Mouse (Mus musculus) kidney, embryonic 14.5 days (tissue): ENCODE measurements at regions not wholly inside any gene's neighbourhood (a gene's known extent, or its start where the extent isn't known, plus 50 kb on each side); places are given as distances from the start of the nearest gene placed in this dataset.

Experiments used
- ATAC-seq: fragments of 200-750 bp; cut with Nextera tagmentation; 2 replicates; pipeline ENCODE4 v1.8.0; 2017; ENCODE audit warnings: moderate number of reproducible peaks, mild to moderate bottlenecking, moderate TSS enrichment, moderate library complexity; ENCODE audit not compliant: low FRiP score, low TSS enrichment
- H3K27ac ChIP-seq: fragments of 300-500 bp; sonication (generic); 2 replicates; pipeline ENCODE4 v1.5.1; 2014; ENCODE audit warnings: low read depth, mild to moderate bottlenecking, low read length, moderate library complexity, mixed read lengths
- H3K27me3 ChIP-seq: fragments of 300-500 bp; sonication (generic); 2 replicates; pipeline ENCODE4 v1.6.1; 2014; ENCODE audit warnings: mild to moderate bottlenecking, low read length; ENCODE audit not compliant: control insufficient read depth, insufficient read depth
- H3K36me3 ChIP-seq: fragments of 300-500 bp; sonication (generic); 2 replicates; pipeline ENCODE4 v1.6.1; 2014; ENCODE audit warnings: low read length, mixed read lengths; ENCODE audit not compliant: control insufficient read depth, insufficient read depth
- H3K4me1 ChIP-seq: fragments of 300-500 bp; sonication (generic); 2 replicates; pipeline ENCODE4 v1.6.1; 2014; ENCODE audit warnings: low read length, mixed read lengths; ENCODE audit not compliant: control insufficient read depth, insufficient read depth
- H3K4me2 ChIP-seq: fragments of 300-500 bp; sonication (generic); replicated peaks from 2 replicates; pipeline ENCODE4 v1.6.1; 2014; ENCODE audit warnings: low read depth, mild to moderate bottlenecking, low read length
- H3K4me3 ChIP-seq: fragments of 300-500 bp; sonication (generic); 2 replicates; pipeline ENCODE4 v1.5.1; 2014; ENCODE audit warnings: mild to moderate bottlenecking, low read length
- H3K9ac ChIP-seq: fragments of 300-500 bp; sonication (generic); 2 replicates; pipeline ENCODE4 v1.6.1; 2014; ENCODE audit warnings: low read depth, mild to moderate bottlenecking, low read length, moderate library complexity
- H3K9me3 ChIP-seq: fragments of 300-500 bp; sonication (generic); 2 replicates; pipeline ENCODE4 v1.6.1; 2016; ENCODE audit warnings: low read length; ENCODE audit not compliant: control insufficient read depth
- WGBS: fragments of 180-500 bp; shearing (Covaris S2); extraction: QIAGEN DNeasy Blood & Tissue Kit; methylation state at CpG from one replicate; pipeline ENCODE4 v1.1.7; 2014; 5-methylcytosine and 5-hydroxymethylcytosine counted together

DNA sequence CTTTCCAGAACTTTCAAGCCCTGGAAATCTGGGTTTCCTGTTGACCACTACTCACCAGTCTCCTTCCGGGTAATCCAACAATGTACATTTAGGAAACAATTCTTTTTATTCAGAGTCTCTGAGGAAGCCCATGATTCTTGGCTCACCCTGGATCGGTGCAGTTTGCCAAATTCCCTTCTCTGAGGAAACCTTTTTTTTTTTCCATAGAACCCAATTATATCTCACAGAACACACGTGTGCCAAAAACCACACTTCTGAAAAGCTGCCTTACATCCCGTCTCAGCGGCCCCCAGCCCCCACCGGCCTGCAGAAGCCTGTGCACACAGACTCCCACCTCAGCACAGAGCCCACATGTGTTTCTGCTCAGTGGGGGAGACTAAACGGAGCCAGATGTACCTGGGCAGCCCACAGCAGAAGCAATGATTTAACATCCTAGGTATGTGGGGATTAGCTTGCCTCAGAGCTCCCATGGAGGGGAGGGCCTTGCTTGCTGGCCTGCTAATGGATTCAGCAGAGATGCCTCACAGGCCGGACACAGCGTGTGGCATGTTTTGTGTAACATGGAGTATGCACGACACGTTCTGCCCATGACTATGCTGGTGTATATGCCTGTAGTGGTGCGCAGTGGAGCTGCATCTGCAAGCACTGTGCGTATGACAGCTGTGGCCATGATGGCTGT, 413.7 kb downstream of the Rps24 start:
- Histone ChIP-seq H3K9me3 (no peaks in the 10 kb centered on the region), H3K9ac (no peak overlapping the region), H3K27me3 (no peaks in the 10 kb centered on the region), H3K4me2 (no peak overlapping the region), H3K36me3 (no peaks in the 10 kb centered on the region), H3K4me1 (peaks cover 5% of the 10 kb centered on the region; the same call in 1 of the 2 replicates), H3K4me3 (no peak overlapping the region), H3K27ac (peak overlapping the region; percentile 30; the same call in 1 of the 2 replicates)
- ATAC-seq: peak; percentile 76
- 64% methylated on average over 13 of the region's 13 CpGs for WGBS

DNA sequence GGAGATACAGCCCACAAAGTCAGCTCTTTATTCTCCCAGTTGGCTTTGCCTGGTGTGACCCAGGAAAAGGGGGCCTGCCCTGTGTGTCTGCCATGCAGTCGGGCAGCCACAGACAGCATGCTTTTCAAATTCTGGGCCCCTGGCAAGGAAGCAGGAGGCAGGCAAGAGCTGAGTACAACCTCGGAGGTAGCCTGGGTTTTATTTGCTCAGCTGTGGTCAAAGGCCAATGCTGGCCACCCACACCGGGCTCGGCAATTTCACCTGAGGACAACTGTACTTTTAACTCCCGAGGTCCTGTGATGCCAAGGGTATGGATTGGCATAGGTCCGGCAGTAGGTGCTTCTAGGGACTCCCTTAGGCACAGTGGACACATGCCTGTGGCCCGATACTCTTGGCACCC, 414.8 kb downstream of the Rps24 start:
- H3K9ac ChIP-seq: no peak overlapping the region
- ATAC-seq: no peak
- no peak overlapping the region for H3K4me2 ChIP-seq
- no peaks in the 10 kb centered on the region for H3K9me3 ChIP-seq
- 58% methylated on average over 7 of the region's 7 CpGs for WGBS
- H3K4me3 ChIP-seq: no peak overlapping the region
- H3K27ac ChIP-seq: no peak overlapping the region
- H3K36me3 ChIP-seq: no peaks in the 10 kb centered on the region
- H3K4me1 ChIP-seq: peaks cover 5% of the 10 kb centered on the region; the same call in 1 of the 2 replicates
- no peaks in the 10 kb centered on the region for H3K27me3 ChIP-seq

GRCm38 (mm10) chr14:24902870-24903269, 415.9 kb downstream of the Rps24 start:
- H3K4me1 ChIP-seq: peaks cover 5% of the 10 kb centered on the region; the same call in 1 of the 2 replicates
- no peak overlapping the region for H3K9ac ChIP-seq
- no peak overlapping the region for H3K4me2 ChIP-seq
- no peaks in the 10 kb centered on the region for H3K9me3 ChIP-seq
- ATAC-seq: no peak
- no peaks in the 10 kb centered on the region for H3K27me3 ChIP-seq
- H3K36me3 ChIP-seq: no peaks in the 10 kb centered on the region
- no peak overlapping the region for H3K4me3 ChIP-seq
- no peak overlapping the region for H3K27ac ChIP-seq
- WGBS: 23% methylated on average over 4 of the region's 4 CpGs

GRCm38 (mm10) chr14:24904712-24905111, 417.8 kb downstream of the Rps24 start:
- no peak overlapping the region for H3K9ac ChIP-seq
- no peaks in the 10 kb centered on the region for H3K9me3 ChIP-seq
- no peaks in the 10 kb centered on the region for H3K27me3 ChIP-seq
- H3K36me3 ChIP-seq: no peaks in the 10 kb centered on the region
- ATAC-seq: no peak
- no peak overlapping the region for H3K27ac ChIP-seq
- 86% methylated on average over 6 of the region's 6 CpGs for WGBS
- no peak overlapping the region for H3K4me2 ChIP-seq
- peaks cover 5% of the 10 kb centered on the region; the same call in 1 of the 2 replicates for H3K4me1 ChIP-seq
- no peak overlapping the region for H3K4me3 ChIP-seq

DNA sequence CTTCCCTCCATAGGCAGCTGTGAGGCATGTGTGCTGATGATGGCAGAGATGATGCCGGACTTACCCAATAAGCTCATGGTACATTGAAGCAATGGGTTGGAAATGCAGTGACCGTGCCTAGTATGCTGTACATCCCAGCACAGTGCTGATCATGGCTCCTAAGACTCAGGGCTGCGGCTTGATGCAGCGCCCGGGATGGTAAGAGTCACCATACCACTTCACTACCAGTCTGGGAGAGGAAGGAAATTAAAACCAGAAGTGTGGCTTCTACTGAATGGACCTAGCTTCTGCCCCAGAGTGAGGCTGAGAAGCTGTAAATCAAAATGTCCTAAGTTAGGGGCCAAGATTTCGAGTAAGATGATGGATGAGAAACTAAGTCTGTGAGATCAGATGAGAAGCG, 420.0 kb downstream of the Rps24 start:
- no peak overlapping the region for H3K9ac ChIP-seq
- H3K4me2 ChIP-seq: no peak overlapping the region
- no peaks in the 10 kb centered on the region for H3K9me3 ChIP-seq
- H3K4me1 ChIP-seq: no peaks in the 10 kb centered on the region
- H3K27ac ChIP-seq: no peak overlapping the region
- H3K4me3 ChIP-seq: no peak overlapping the region
- no peaks in the 10 kb centered on the region for H3K27me3 ChIP-seq
- no peaks in the 10 kb centered on the region for H3K36me3 ChIP-seq
- 74% methylated on average over 7 of the region's 7 CpGs for WGBS
- ATAC-seq: no peak

DNA sequence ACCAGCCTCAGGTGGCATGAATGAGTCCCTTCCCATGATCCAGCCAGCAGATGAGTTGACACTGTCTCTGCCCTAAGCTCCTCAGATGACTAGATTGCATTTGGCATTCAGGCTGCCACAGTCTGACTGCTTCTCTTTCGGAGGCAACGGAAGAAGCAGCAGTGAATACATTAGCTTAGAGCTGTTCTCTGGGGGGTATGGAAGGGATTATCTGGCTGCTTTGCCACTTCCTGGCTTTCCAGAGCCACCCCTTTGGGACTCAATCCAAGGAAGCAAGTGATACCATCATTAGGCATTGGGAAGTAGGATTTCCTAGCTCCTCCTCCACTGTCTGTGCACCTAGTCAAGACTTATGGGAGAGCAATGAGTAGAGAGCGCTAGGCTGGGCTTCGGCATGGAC, 421.5 kb downstream of the Rps24 start:
- Histone ChIP-seq H3K4me1 (no peaks in the 10 kb centered on the region), H3K4me2 (no peak overlapping the region), H3K9me3 (no peaks in the 10 kb centered on the region), H3K9ac (no peak overlapping the region), H3K36me3 (no peaks in the 10 kb centered on the region), H3K4me3 (no peak overlapping the region), H3K27me3 (no peaks in the 10 kb centered on the region), H3K27ac (no peak overlapping the region)
- WGBS: 90% methylated on average over 4 of the region's 4 CpGs
- ATAC-seq: no peak

DNA sequence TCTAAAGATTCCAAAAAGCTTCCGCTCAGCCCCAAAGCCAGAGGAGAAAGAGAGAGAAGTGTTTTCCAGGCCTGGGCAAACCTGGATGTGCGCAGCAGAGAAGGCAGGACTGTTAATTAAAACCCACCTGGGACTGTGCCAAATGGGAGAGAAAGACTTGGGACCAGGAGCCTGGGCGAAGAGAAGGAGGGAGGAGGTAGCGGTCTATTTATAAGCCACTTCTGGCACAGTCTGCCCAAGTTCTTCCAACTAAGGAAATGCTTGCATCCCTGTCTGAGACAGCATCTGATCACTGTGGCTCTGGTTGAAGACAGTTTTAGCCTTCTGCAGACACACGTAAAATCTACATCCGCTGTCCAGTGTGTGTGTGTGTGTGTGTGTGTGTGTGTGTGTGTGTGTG, 424.7 kb downstream of the Rps24 start:
- no peaks in the 10 kb centered on the region for H3K4me1 ChIP-seq
- H3K27me3 ChIP-seq: no peaks in the 10 kb centered on the region
- no peaks in the 10 kb centered on the region for H3K36me3 ChIP-seq
- no peak overlapping the region for H3K9ac ChIP-seq
- no peak for ATAC-seq
- H3K4me3 ChIP-seq: no peak overlapping the region
- no peak overlapping the region for H3K27ac ChIP-seq
- no peak overlapping the region for H3K4me2 ChIP-seq
- no peaks in the 10 kb centered on the region for H3K9me3 ChIP-seq
- 84% methylated on average over 6 of the region's 6 CpGs for WGBS

GRCm38 (mm10) chr14:24919056-24919455, 432.1 kb downstream of the Rps24 start:
- Histone ChIP-seq H3K9me3 (no peaks in the 10 kb centered on the region), H3K36me3 (no peaks in the 10 kb centered on the region), H3K4me3 (no peak overlapping the region), H3K4me2 (no peak overlapping the region), H3K9ac (no peak overlapping the region), H3K27ac (no peak overlapping the region), H3K4me1 (no peaks in the 10 kb centered on the region), H3K27me3 (no peaks in the 10 kb centered on the region)
- no peak for ATAC-seq
- WGBS: 94% methylated on average over 3 of the region's 3 CpGs

DNA sequence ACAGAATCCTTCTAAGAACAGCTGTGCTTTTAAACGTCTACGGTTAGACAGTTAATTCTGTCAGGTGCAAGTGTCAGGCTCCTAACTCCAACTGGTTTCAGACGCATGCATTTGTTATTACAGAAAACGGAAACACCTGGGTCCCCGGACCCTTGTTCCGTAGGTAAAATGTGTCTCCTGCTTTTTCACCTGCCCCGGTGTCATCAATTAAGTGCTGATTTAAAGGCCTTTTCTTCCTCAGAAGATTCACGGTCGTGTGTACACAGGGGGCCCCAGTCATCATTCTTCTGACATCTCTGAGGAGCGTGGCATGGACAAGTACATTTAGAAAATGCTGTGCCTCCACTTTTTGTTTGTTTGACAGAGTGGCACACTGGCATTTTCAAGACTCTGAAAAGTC, 435.1 kb downstream of the Rps24 start:
- Histone ChIP-seq H3K36me3 (no peaks in the 10 kb centered on the region), H3K4me2 (no peak overlapping the region), H3K27ac (no peak overlapping the region), H3K27me3 (no peaks in the 10 kb centered on the region), H3K9me3 (no peaks in the 10 kb centered on the region), H3K4me3 (no peak overlapping the region), H3K9ac (no peak overlapping the region), H3K4me1 (0 out of 2 replicates have a peak, but pooled peaks cover 3% of the 10 kb centered on the region)
- no peak for ATAC-seq
- 32% methylated on average over 10 of the region's 10 CpGs for WGBS
